Mouse (Mus musculus) erythroblast, embryonic 14.5 days (primary cell): ENCODE results near the gene Bmpr1b.

ENCODE experiments used
- GATA1 ChIP-seq: IDR thresholded peaks from 2 replicates; pipeline ENCODE4 v1.6.1; 2012; ENCODE audit warnings: low read length, inconsistent platforms, mixed read lengths
- TAL1 ChIP-seq: IDR thresholded peaks from 3 replicates; pipeline ENCODE4 v1.6.1; 2012; ENCODE audit warnings: low read length, inconsistent platforms, mixed read lengths

- TF ChIP-seq TAL1 (no peak), GATA1 (no peak)
Observed at GRCm38 (mm10) chr3:142065111-142065510, 104.1 kb downstream of the Bmpr1b start.
